In genomic region chr19:10983146-10983545, GRCm38 (mm10) we compare ENCODE assay signal across 9 mouse cellular contexts. TPM values are rescaled to one million over a fixed set of nuclear protein-coding genes. Genes with fewer than 3 reads are reported as not detected.
DNase-seq lines count a peak whose midpoint lies in the region; ATAC-seq and TF ChIP-seq lines count a peak whose summit lies in the region.
"Had no signal": no experiment of that assay in that cellular context is flagged by ENCODE, and none has a peak within 500 bp of the region (broad histone marks: within the 10 kb centered on the region; RNA-seq: fewer than 3 reads in every experiment).

No protein-coding gene starts in this region.

- no peak for ATAC-seq in midbrain, embryonic 16.5 days
- 0 out of 2 replicates have a peak, but pooled peaks have one; percentile 42 for ATAC-seq in erythroblast, adult 5-6 weeks (replicated peaks; ENCODE audit: low FRiP score, poor library complexity, severe bottlenecking)
- ATAC-seq in intestine, postnatal 0 days, result peak; percentile 32; the same call in 1 of the 2 replicates
- no peak for ATAC-seq in lung, postnatal 0 days

- peak overlapping the region; percentile 29 for H3K4me3 ChIP-seq in midbrain, embryonic 10.5 days
- H3K4me3 ChIP-seq in midbrain, embryonic 16.5 days (ENCODE audit: low read depth, low read length), result no peak overlapping the region
- H3K4me3 ChIP-seq in intestine, postnatal 0 days (ENCODE audit: low read depth, low read length), result no peak overlapping the region
- H3K4me3 ChIP-seq in lung, postnatal 0 days (ENCODE audit: low read depth, low read length), result no peak overlapping the region
- H3K4me3 ChIP-seq: erythroblast, embryonic 14.5 days had no signal

- H3K27me3 ChIP-seq in midbrain, embryonic 10.5 days (ENCODE audit: low read depth, poor library complexity, severe bottlenecking), result no peaks in the 10 kb centered on the region
- no peaks in the 10 kb centered on the region for H3K27me3 ChIP-seq in midbrain, embryonic 16.5 days (ENCODE audit: control insufficient read depth, insufficient read depth, low read depth, low read length)
- H3K27me3 ChIP-seq in intestine, postnatal 0 days (replicated peaks; ENCODE audit: control insufficient read depth, insufficient read depth, low read length), result no peaks in the 10 kb centered on the region
- H3K27me3 ChIP-seq in lung, postnatal 0 days (replicated peaks; ENCODE audit: insufficient read depth, low read length), result no peaks in the 10 kb centered on the region

- DNase-seq in midbrain, embryonic 10.5 days (ENCODE audit: low spot score), result peak; percentile 26
- DNase-seq in adrenal gland, postnatal 10 days, result peak; percentile 70
- DNase-seq in lung, postnatal 0 days (ENCODE audit: low spot score), result peak; percentile 58
- DNase-seq in testis, postnatal 10 days (ENCODE audit: low spot score), result peak; percentile 80
- no peak for DNase-seq in layer of hippocampus, adult 18-20 months (ENCODE audit: low spot score in 2 of 2)

- H3K27ac ChIP-seq in midbrain, embryonic 10.5 days (replicated peaks), result no peak overlapping the region
- no peak overlapping the region for H3K27ac ChIP-seq in midbrain, embryonic 16.5 days (ENCODE audit: low read length)
- H3K27ac ChIP-seq in intestine, postnatal 0 days (ENCODE audit: low read depth, low read length), result no peak overlapping the region
- H3K27ac ChIP-seq in lung, postnatal 0 days (ENCODE audit: low read length), result no peak overlapping the region

- H3K36me3 ChIP-seq in midbrain, embryonic 10.5 days, result no peaks in the 10 kb centered on the region
- no peaks in the 10 kb centered on the region for H3K36me3 ChIP-seq in midbrain, embryonic 16.5 days (ENCODE audit: control insufficient read depth, insufficient read depth, low read length)
- H3K36me3 ChIP-seq in intestine, postnatal 0 days (ENCODE audit: control insufficient read depth, insufficient read depth), result no peaks in the 10 kb centered on the region
- H3K36me3 ChIP-seq in lung, postnatal 0 days (ENCODE audit: insufficient read depth, low read length), result no peaks in the 10 kb centered on the region

- no peaks in the 10 kb centered on the region for H3K9me3 ChIP-seq in midbrain, embryonic 10.5 days (replicated peaks)
- no peaks in the 10 kb centered on the region for H3K9me3 ChIP-seq in midbrain, embryonic 16.5 days (replicated peaks; ENCODE audit: control insufficient read depth, low read length, poor library complexity, severe bottlenecking)
- no peaks in the 10 kb centered on the region for H3K9me3 ChIP-seq in intestine, postnatal 0 days (ENCODE audit: control insufficient read depth)
- no peaks in the 10 kb centered on the region for H3K9me3 ChIP-seq in lung, postnatal 0 days (ENCODE audit: low read length)

- H3K4me2 ChIP-seq in midbrain, embryonic 16.5 days (ENCODE audit: low read length), result no peak overlapping the region
- H3K4me2 ChIP-seq in intestine, postnatal 0 days (replicated peaks; ENCODE audit: low read depth), result peak overlapping the region; percentile 45; the same call in 1 of the 2 replicates
- H3K4me2 ChIP-seq in lung, postnatal 0 days (replicated peaks; ENCODE audit: low read depth, low read length), result no peak overlapping the region

- peak; percentile 84 for TF ChIP-seq CTCF in intestine, postnatal 0 days (IDR thresholded peaks at IDR 0.05; ENCODE audit: low read depth)
- TF ChIP-seq CTCF in lung, postnatal 0 days (IDR thresholded peaks at IDR 0.05), result peak; percentile 75

- TF ChIP-seq EP300 in lung, postnatal 0 days (IDR thresholded peaks at IDR 0.05), result no peak

- peaks cover 11% of the 10 kb centered on the region for H3K4me1 ChIP-seq in midbrain, embryonic 10.5 days
- H3K4me1 ChIP-seq in midbrain, embryonic 16.5 days (ENCODE audit: control insufficient read depth, insufficient read depth, low read length), result no peaks in the 10 kb centered on the region
- peaks cover 12% of the 10 kb centered on the region for H3K4me1 ChIP-seq in intestine, postnatal 0 days (replicated peaks; ENCODE audit: control insufficient read depth, insufficient read depth, low read length)
- H3K4me1 ChIP-seq in lung, postnatal 0 days (ENCODE audit: insufficient read depth, low read depth, low read length), result no peaks in the 10 kb centered on the region; the same call in 1 of the 2 replicates

- H3K9ac ChIP-seq in midbrain, embryonic 16.5 days (ENCODE audit: low read depth, low read length), result no peak overlapping the region
- no peak overlapping the region for H3K9ac ChIP-seq in intestine, postnatal 0 days (ENCODE audit: low read depth, low read length)
- H3K9ac ChIP-seq in lung, postnatal 0 days (replicated peaks; ENCODE audit: low read depth), result no peak overlapping the region

- 26% methylated on average over 14 of the region's 14 CpGs for WGBS in midbrain, embryonic 10.5 days
- 27% methylated on average over 14 of the region's 14 CpGs for WGBS in midbrain, embryonic 16.5 days
- WGBS in intestine, postnatal 0 days, result 23% methylated on average over 14 of the region's 14 CpGs
- WGBS in lung, postnatal 0 days, result 21% methylated on average over 14 of the region's 14 CpGs

RNA-seq across cellular contexts. Expression of gene Ms4a10, which starts 8.7 kb away (rescaled TPM):
- not detected in 2 replicates for polyA plus RNA-seq in midbrain, embryonic 10.5 days (2016; fragmentation: Nextera tagmentation; extraction: Ambion mirVana)
- not detected in 2 replicates for polyA plus RNA-seq in midbrain, embryonic 16.5 days (2015; fragmentation: Nextera tagmentation; extraction: Ambion mirVana)
- total RNA-seq in adrenal gland, postnatal 10 days (2021), result 1 to 10 TPM; 2.8 to 3.9 TPM
- total RNA-seq in erythroblast, adult 5-6 weeks (2015; ENCODE audit: low replicate concordance), result not detected in 2 replicates
- not detected in 2 replicates for total RNA-seq in erythroblast, adult 5-6 weeks (2017; ENCODE audit: low replicate concordance)
- 854 and 883 TPM in 2 replicates for polyA plus RNA-seq in intestine, postnatal 0 days (2015; fragmentation: Nextera tagmentation; extraction: Ambion mirVana)
- polyA plus RNA-seq in lung, postnatal 0 days (2015; fragmentation: Nextera tagmentation; extraction: Ambion mirVana), result not detected in 2 replicates
- total RNA-seq in layer of hippocampus, adult 18-20 months (2021), result not detected
- polyA plus RNA-seq: erythroblast, embryonic 14.5 days had no signal

RNA-seq across cellular contexts. Expression of gene Ms4a15, which starts 9.9 kb away (rescaled TPM):
- not detected in 2 replicates for polyA plus RNA-seq in midbrain, embryonic 10.5 days (2016; fragmentation: Nextera tagmentation; extraction: Ambion mirVana)
- not detected in 2 replicates for polyA plus RNA-seq in midbrain, embryonic 16.5 days (2015; fragmentation: Nextera tagmentation; extraction: Ambion mirVana)
- not detected for total RNA-seq in adrenal gland, postnatal 10 days (2021)
- not detected in 2 replicates for total RNA-seq in erythroblast, adult 5-6 weeks (2015; ENCODE audit: low replicate concordance)
- 1.5 TPM in 1 of 2 replicates, not detected in the other for total RNA-seq in erythroblast, adult 5-6 weeks (2017; ENCODE audit: low replicate concordance)
- 0.34 and 0.44 TPM in 2 replicates for polyA plus RNA-seq in intestine, postnatal 0 days (2015; fragmentation: Nextera tagmentation; extraction: Ambion mirVana)
- 0.15 and 0.37 TPM in 2 replicates for polyA plus RNA-seq in lung, postnatal 0 days (2015; fragmentation: Nextera tagmentation; extraction: Ambion mirVana)
- not detected for total RNA-seq in layer of hippocampus, adult 18-20 months (2021)
- polyA plus RNA-seq: erythroblast, embryonic 14.5 days had no signal

RNA-seq across cellular contexts. Expression of gene Ccdc86, which starts 34.1 kb away (rescaled TPM):
- 31.1 and 39.2 TPM in 2 replicates for polyA plus RNA-seq in midbrain, embryonic 10.5 days (2016; fragmentation: Nextera tagmentation; extraction: Ambion mirVana)
- 12.8 and 13.5 TPM in 2 replicates for polyA plus RNA-seq in midbrain, embryonic 16.5 days (2015; fragmentation: Nextera tagmentation; extraction: Ambion mirVana)
- total RNA-seq in adrenal gland, postnatal 10 days (2021), result 10 to 100 TPM; 11.2 to 14.4 TPM
- 3.1 and 9.6 TPM in 2 replicates for total RNA-seq in erythroblast, adult 5-6 weeks (2015; ENCODE audit: low replicate concordance)
- total RNA-seq in erythroblast, adult 5-6 weeks (2017; ENCODE audit: low replicate concordance), result 0.28 and 1.5 TPM in 2 replicates
- polyA plus RNA-seq in intestine, postnatal 0 days (2015; fragmentation: Nextera tagmentation; extraction: Ambion mirVana), result 11.0 and 12.4 TPM in 2 replicates
- 13.5 and 14.7 TPM in 2 replicates for polyA plus RNA-seq in lung, postnatal 0 days (2015; fragmentation: Nextera tagmentation; extraction: Ambion mirVana)
- total RNA-seq in layer of hippocampus, adult 18-20 months (2021), result 1 to 10 TPM; 8.2 to 8.5 TPM

RNA-seq across cellular contexts. Expression of gene Ms4a18, which starts 34.7 kb away (rescaled TPM):
- not detected in 2 replicates for polyA plus RNA-seq in midbrain, embryonic 10.5 days (2016; fragmentation: Nextera tagmentation; extraction: Ambion mirVana)
- not detected in 2 replicates for polyA plus RNA-seq in midbrain, embryonic 16.5 days (2015; fragmentation: Nextera tagmentation; extraction: Ambion mirVana)
- total RNA-seq in adrenal gland, postnatal 10 days (2021), result not detected
- not detected in 2 replicates for total RNA-seq in erythroblast, adult 5-6 weeks (2015; ENCODE audit: low replicate concordance)
- not detected in 2 replicates for total RNA-seq in erythroblast, adult 5-6 weeks (2017; ENCODE audit: low replicate concordance)
- polyA plus RNA-seq in intestine, postnatal 0 days (2015; fragmentation: Nextera tagmentation; extraction: Ambion mirVana), result 30.9 and 31.8 TPM in 2 replicates
- not detected in 2 replicates for polyA plus RNA-seq in lung, postnatal 0 days (2015; fragmentation: Nextera tagmentation; extraction: Ambion mirVana)
- not detected for total RNA-seq in layer of hippocampus, adult 18-20 months (2021)
- polyA plus RNA-seq: erythroblast, embryonic 14.5 days had no signal

RNA-seq across cellular contexts. Expression of gene Ptgdr2, which starts 46.2 kb away (rescaled TPM):
- 0.04 and 0.09 TPM in 2 replicates for polyA plus RNA-seq in midbrain, embryonic 10.5 days (2016; fragmentation: Nextera tagmentation; extraction: Ambion mirVana)
- 0.09 and 0.14 TPM in 2 replicates for polyA plus RNA-seq in midbrain, embryonic 16.5 days (2015; fragmentation: Nextera tagmentation; extraction: Ambion mirVana)
- total RNA-seq in adrenal gland, postnatal 10 days (2021), result not detected
- not detected in 2 replicates for total RNA-seq in erythroblast, adult 5-6 weeks (2015; ENCODE audit: low replicate concordance)
- not detected in 2 replicates for total RNA-seq in erythroblast, adult 5-6 weeks (2017; ENCODE audit: low replicate concordance)
- polyA plus RNA-seq in intestine, postnatal 0 days (2015; fragmentation: Nextera tagmentation; extraction: Ambion mirVana), result not detected in 2 replicates
- polyA plus RNA-seq in lung, postnatal 0 days (2015; fragmentation: Nextera tagmentation; extraction: Ambion mirVana), result 0.36 and 0.45 TPM in 2 replicates
- total RNA-seq in layer of hippocampus, adult 18-20 months (2021), result under 1 TPM; 0.12 to 0.23 TPM
- polyA plus RNA-seq: erythroblast, embryonic 14.5 days had no signal

Comparison
In these comparisons a context has a peak if more than half of its experiments do, and no peak if none do; other contexts are left out.
1. DNase-seq: peak in midbrain, embryonic 10.5 days (single experiment), adrenal gland, postnatal 10 days (single experiment), lung, postnatal 0 days (single experiment) and testis, postnatal 10 days (single experiment); none in layer of hippocampus, adult 18-20 months (0 of 2).
2. ATAC-seq: peak in erythroblast, adult 5-6 weeks (single experiment) and intestine, postnatal 0 days (single experiment); none in midbrain, embryonic 16.5 days (single experiment) and lung, postnatal 0 days (single experiment).
3. RNA of gene Ms4a10, which starts 8.7 kb away (polyA plus RNA-seq): 854 to 883 TPM in intestine, postnatal 0 days; not detected in lung, postnatal 0 days, not detected in midbrain, embryonic 10.5 days and not detected in midbrain, embryonic 16.5 days; every median in the first group is over 100 times any median in the second.